Mouse (Mus musculus) frontal cortex, postnatal 25 days (tissue): ENCODE data around the gene Atp2b1.

Experiments
- DNase-seq, 2 experiments: peaks; one replicate each; pipeline ENCODE4 v3.0.0; 2022; ENCODE audit warnings: low spot score in 2 of 2

The Atp2b1 gene

GRCm38 (mm10) chr10:99029844-99030243 is 115.6 kb downstream of the Atp2b1 start:
- no peak for DNase-seq

DNA sequence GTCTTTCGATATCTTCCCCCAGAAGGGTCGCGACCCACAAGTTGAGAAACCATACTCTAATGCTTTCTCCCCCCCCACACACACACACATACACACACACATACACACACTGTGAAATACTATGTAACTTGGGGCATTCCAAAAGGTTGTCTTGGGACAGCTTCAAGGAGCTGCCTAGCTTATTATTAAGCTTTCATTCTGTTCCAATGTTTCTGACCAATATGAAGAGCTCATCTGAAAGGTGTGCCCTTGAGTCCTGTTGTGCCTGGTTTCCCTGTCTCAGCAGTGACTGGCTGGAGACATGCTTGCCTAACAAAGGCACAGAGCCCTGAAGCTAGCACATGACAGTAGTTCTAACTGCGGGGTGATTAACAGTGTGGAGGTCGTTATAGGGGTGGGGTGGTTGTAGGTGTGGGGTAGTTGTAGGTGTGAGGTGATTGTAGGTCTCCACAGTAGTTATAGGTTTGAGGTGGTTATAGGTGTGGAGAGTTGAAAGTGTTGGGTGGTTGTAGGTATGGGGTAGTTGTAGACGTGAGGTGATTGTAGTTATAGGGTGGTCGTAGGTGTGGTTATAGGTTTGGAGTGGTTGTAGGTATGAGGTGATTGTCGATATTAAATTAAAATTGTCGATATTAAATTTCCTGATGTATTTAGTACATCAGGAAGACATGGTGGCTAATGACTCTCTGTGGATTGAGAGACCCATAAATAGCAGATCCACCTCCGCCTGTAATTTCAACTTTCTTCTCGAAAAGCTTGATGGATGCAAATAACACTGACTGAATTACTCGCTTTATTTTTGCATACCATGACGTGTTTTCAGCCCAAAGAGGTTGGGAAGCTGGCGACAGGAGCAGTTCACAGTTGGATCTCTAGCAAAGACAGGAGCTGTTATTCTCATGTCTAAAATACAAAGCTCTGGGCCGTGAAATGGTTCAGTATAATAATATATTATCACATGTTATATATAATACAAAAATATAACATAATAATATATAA is 119.9 kb downstream of the Atp2b1 start:
- no peak for DNase-seq

GRCm38 (mm10) chr10:99037185-99038065 is 123.2 kb downstream of the Atp2b1 start:
- DNase-seq, result no peak

- no peak for DNase-seq
Measured at GRCm38 (mm10) chr10:99038866-99039265, 124.7 kb downstream of the Atp2b1 start.

- DNase-seq, result no peak
Measured at GRCm38 (mm10) chr10:99040171-99040570, 126.0 kb downstream of the Atp2b1 start.

DNA sequence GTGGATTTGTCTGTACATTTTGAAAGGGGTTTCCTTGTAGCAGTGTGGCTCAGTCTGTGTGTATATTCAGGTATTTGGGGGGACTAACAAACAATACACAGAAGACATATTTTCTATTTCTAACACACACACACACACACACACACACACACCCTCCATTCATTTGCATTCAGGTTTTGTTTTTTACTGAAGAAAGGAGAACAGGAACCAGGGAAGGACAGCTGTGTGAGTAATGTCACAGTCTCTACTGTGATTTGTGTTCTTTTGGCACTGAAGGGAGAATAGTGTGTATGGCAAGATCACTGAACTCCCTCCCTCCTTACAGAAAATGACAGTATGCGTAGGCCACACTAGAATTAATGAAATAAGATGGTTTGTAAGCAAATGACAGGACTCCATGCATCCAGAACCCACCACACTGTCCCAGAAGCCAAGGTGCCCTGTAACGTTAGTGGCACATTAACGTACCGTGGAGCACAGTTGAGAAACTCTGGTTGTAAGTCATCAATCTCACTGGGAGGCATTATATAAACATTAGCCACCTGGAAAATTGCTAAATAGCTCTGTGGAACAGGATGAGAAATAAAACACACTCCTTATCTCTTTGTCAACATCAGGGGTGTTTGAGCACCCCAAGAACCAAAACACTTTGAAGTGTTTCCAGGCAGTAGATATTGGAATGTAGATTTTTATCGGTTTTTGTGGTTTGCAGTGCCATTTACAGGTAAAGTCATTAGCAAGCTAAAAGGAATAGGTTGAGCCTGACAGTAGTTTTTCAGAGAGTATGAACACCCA is 132.7 kb downstream of the Atp2b1 start:
- no peak for DNase-seq

- no peak for DNase-seq
Measured at GRCm38 (mm10) chr10:99047551-99047940, 133.3 kb downstream of the Atp2b1 start.

DNA sequence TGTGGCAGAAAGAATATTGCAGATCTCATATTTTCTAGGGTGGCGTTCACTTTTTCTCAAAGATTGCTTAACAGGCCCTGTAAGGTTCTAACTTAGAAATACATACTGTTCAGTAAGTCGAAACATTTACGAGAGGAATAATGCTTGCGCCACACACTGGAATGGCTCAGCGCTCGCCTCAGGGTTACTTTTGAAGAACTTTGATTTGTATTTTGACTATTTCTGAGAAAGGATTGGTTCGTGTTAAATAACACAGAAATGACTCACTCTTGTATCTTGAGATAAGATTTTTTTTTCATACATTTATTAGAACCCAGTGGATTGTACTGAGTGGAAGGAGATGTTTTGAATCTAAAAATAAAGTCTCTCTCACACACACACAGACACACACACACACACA is 135.9 kb downstream of the Atp2b1 start:
- no peak for DNase-seq

- no peak for DNase-seq
Measured at GRCm38 (mm10) chr10:99053111-99053510, 138.9 kb downstream of the Atp2b1 start.

DNA sequence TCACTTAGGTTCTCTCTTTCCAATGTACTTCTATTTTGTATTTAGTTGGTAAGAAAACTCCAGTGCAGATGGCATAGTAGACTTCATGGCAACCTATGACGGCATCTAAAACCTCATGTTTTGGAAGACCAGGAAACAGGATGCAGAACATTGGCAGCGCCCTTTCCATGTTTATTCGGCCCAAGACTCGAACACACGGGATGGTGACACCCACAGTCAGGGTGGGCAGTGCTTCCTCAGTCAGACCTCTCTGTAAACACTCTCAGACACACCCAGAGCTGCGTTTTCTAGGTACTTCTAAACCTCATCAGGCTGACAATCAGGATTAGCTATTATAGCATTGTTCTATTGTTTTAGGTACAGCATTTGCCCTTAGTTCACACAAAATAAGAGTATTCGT is 146.4 kb downstream of the Atp2b1 start:
- no peak for DNase-seq

DNA sequence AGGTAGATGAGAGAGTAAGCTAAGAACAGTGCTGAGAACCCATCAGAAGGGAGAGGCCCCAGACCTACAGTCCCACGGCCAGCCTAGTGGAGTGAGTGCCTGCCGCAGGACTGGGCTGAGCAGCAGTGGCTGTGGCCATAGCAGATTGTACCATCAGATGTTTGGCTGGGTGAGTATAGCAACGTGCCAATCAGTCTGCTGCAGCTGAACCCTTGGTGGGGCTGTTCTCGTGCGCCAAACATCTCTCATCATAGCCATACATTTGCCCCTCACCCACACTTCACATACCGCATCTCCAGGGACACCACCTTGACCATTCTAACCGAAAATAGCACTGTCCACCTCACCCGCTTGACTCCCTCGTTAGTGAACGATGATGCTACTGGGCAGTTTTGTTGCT is 147.2 kb downstream of the Atp2b1 start:
- no peak for DNase-seq

DNA sequence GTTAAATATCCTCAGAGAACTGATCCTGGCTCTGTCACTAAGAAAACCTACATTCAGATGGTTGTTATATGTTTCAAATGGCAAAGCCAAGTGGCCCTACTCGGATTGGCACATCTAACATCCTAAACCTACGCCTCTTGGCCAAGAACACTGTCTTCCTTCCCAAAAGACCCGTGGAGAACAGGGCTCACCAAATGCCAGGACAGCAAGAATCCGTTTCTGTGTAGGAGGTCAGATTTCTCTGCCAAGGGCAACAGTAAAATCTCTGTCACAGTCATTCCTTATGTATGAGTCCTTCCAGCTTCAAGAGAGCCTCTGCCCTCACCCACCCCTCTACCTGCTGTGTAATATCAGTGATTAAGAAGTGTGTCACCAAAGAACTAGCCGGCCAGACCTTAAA is 148.3 kb downstream of the Atp2b1 start:
- DNase-seq, result no peak
